Mouse (Mus musculus) yolk sac, embryonic 10.5 days (tissue): ENCODE measurements around the gene Ikzf2.

ENCODE experiments used
- DNase-seq: peaks from one replicate; pipeline ENCODE4 v3.0.0-alpha.2; 2017; ENCODE audit warnings: low spot score

The Ikzf2 gene

GRCm38 (mm10) chr1:69507513-69507912 lies 179.5 kb downstream of the Ikzf2 start:
- DNase-seq, result no peak

- DNase-seq, result no peak
Observed at GRCm38 (mm10) chr1:69506615-69507159, 180.4 kb downstream of the Ikzf2 start.

GRCm38 (mm10) chr1:69506011-69506410 lies 181.0 kb downstream of the Ikzf2 start:
- no peak for DNase-seq

GRCm38 (mm10) chr1:69500388-69500787 lies 186.7 kb downstream of the Ikzf2 start:
- DNase-seq, result no peak

- DNase-seq, result no peak
Observed at GRCm38 (mm10) chr1:69499652-69500051, 187.4 kb downstream of the Ikzf2 start.

- no peak for DNase-seq
Observed at GRCm38 (mm10) chr1:69498862-69499306, 188.2 kb downstream of the Ikzf2 start.

- DNase-seq, result no peak
Observed at GRCm38 (mm10) chr1:69496055-69496454, 191.0 kb downstream of the Ikzf2 start.

- DNase-seq, result no peak
Observed at GRCm38 (mm10) chr1:69493309-69494047, 193.6 kb downstream of the Ikzf2 start.

- DNase-seq, result no peak
Observed at GRCm38 (mm10) chr1:69492013-69492412, 195.0 kb downstream of the Ikzf2 start.

GRCm38 (mm10) chr1:69489026-69489425 lies 198.0 kb downstream of the Ikzf2 start:
- no peak for DNase-seq

- DNase-seq, result no peak
Observed at GRCm38 (mm10) chr1:69488625-69489024, 198.4 kb downstream of the Ikzf2 start.
